Mouse (Mus musculus): ENCODE results near the gene Mef2a.

GRCm38 (mm10) chr7:67421476-67422186, 49.0 kb upstream of the Mef2a start:
- TF ChIP-seq CTCF (IDR thresholded peaks at IDR 0.05; ENCODE audit: borderline replicate concordance, insufficient read depth, low read length): no peak
- TF ChIP-seq POLR2A (IDR thresholded peaks at IDR 0.05; ENCODE audit: low read depth, low read length): no peak

Measured in embryonic fibroblast, embryonic 13.5 days (primary cell).